Comparison of ENCODE assay signal across 9 mouse cellular contexts in genomic region chr6:51489787-51490186, GRCm38 (mm10). TPM values are rescaled to one million over a fixed set of nuclear protein-coding genes. Genes with fewer than 3 reads are reported as not detected.
A peak's percentile ranks its signal among the peaks of the same experiment; 100 is the strongest.
DNase-seq lines count a peak whose midpoint lies in the region; ATAC-seq and TF ChIP-seq lines count a peak whose summit lies in the region.
"Had no signal": no experiment of that assay in that cellular context is flagged by ENCODE, and none has a peak within 500 bp of the region (broad histone marks: within the 10 kb centered on the region; RNA-seq: fewer than 3 reads in every experiment).

No protein-coding gene starts in this region.

- DNase-seq in liver, result peak; percentile 29
- DNase-seq in liver, embryonic 11.5 days (ENCODE audit: low spot score), result no peak
- peak; percentile 68 to 83 for DNase-seq in cerebellum, postnatal 14 days
- no peak for DNase-seq in liver, embryonic 14.5 days (ENCODE audit: low read depth in 3 of 3, low spot score in 3 of 3)
- DNase-seq in forebrain, postnatal 0 days, result no peak
- no peak for DNase-seq in spleen, postnatal 4 days (ENCODE audit: low spot score in 2 of 2)
- DNase-seq in left cerebral cortex, adult 8-10 months (ENCODE audit: low spot score in 2 of 2), result no peak

- TF ChIP-seq EP300 in liver, embryonic 14.5 days (IDR thresholded peaks at IDR 0.05; ENCODE audit: low read depth), result no peak

- no peak overlapping the region for H3K9ac ChIP-seq in liver, embryonic 11.5 days (ENCODE audit: low read depth, low read length)
- H3K9ac ChIP-seq in heart, embryonic 13.5 days, result no peak overlapping the region
- H3K9ac ChIP-seq in liver, embryonic 14.5 days (replicated peaks), result no peak overlapping the region
- no peak overlapping the region for H3K9ac ChIP-seq in forebrain, postnatal 0 days

- no peak overlapping the region for H3K4me3 ChIP-seq in liver, embryonic 11.5 days (ENCODE audit: low read depth, low read length)
- no peak overlapping the region for H3K4me3 ChIP-seq in heart, embryonic 13.5 days
- H3K4me3 ChIP-seq in liver, embryonic 14.5 days (ENCODE audit: insufficient read depth in 1 of 2, low read depth in 2 of 2, low read length in 2 of 2), result no peak overlapping the region
- H3K4me3 ChIP-seq in forebrain, postnatal 0 days (ENCODE audit: low read depth, low read length), result no peak overlapping the region
- H3K4me3 ChIP-seq: erythroblast, embryonic 14.5 days had no signal

- H3K4me1 ChIP-seq in liver, embryonic 11.5 days (replicated peaks; ENCODE audit: control insufficient read depth, insufficient read depth, low read length), result peaks cover 10% of the 10 kb centered on the region; the same call in 1 of the 2 replicates
- peaks cover 28% of the 10 kb centered on the region for H3K4me1 ChIP-seq in heart, embryonic 13.5 days
- peaks cover 0 to 7% of the 10 kb centered on the region in 2 experiments; a peak in 2 of 4 replicates for H3K4me1 ChIP-seq in liver, embryonic 14.5 days (replicated peaks; ENCODE audit: control insufficient read depth in 2 of 2, insufficient read depth in 2 of 2, low read length in 1 of 2)
- no peaks in the 10 kb centered on the region for H3K4me1 ChIP-seq in forebrain, postnatal 0 days (ENCODE audit: insufficient read depth)

- ATAC-seq in liver, embryonic 11.5 days (replicated peaks; ENCODE audit: low FRiP score), result no peak
- no peak for ATAC-seq in heart, embryonic 13.5 days (ENCODE audit: extremely low read depth, insufficient number of reproducible peaks, low FRiP score, low TSS enrichment)
- 0 out of 2 replicates have a peak, but pooled peaks have one; percentile 23 for ATAC-seq in liver, embryonic 14.5 days (ENCODE audit: insufficient read depth)
- ATAC-seq in forebrain, postnatal 0 days, result no peak

- no peak overlapping the region for H3K27ac ChIP-seq in liver, embryonic 11.5 days (ENCODE audit: low read depth, low read length)
- peak overlapping the region; percentile 57 for H3K27ac ChIP-seq in heart, embryonic 13.5 days (replicated peaks)
- no peak overlapping the region for H3K27ac ChIP-seq in liver, embryonic 14.5 days
- H3K27ac ChIP-seq in forebrain, postnatal 0 days (ENCODE audit: low read depth, low read length), result no peak overlapping the region

- WGBS in liver, embryonic 11.5 days, result 60% methylated on average over 2 of the region's 2 CpGs
- 24% methylated on average over 2 of the region's 2 CpGs for WGBS in heart, embryonic 13.5 days
- WGBS in liver, embryonic 14.5 days (ENCODE audit: insufficient replicate concordance), result 62% methylated on average over 2 of the region's 2 CpGs
- WGBS in forebrain, postnatal 0 days, result 67% methylated on average over 2 of the region's 2 CpGs

- H3K9me3 ChIP-seq in liver, embryonic 11.5 days (ENCODE audit: control insufficient read depth, low read length), result no peaks in the 10 kb centered on the region
- H3K9me3 ChIP-seq in heart, embryonic 13.5 days, result peaks cover 6% of the 10 kb centered on the region
- H3K9me3 ChIP-seq in liver, embryonic 14.5 days (ENCODE audit: control insufficient read depth, low read length), result no peaks in the 10 kb centered on the region
- no peaks in the 10 kb centered on the region for H3K9me3 ChIP-seq in forebrain, postnatal 0 days (ENCODE audit: low read length)

- no peaks in the 10 kb centered on the region for H3K27me3 ChIP-seq in liver, embryonic 11.5 days (replicated peaks; ENCODE audit: control insufficient read depth, insufficient read depth, low read length)
- H3K27me3 ChIP-seq in heart, embryonic 13.5 days (replicated peaks), result no peaks in the 10 kb centered on the region
- H3K27me3 ChIP-seq in liver, embryonic 14.5 days (ENCODE audit: control insufficient read depth, insufficient read depth, low read length), result no peaks in the 10 kb centered on the region
- H3K27me3 ChIP-seq in forebrain, postnatal 0 days (ENCODE audit: insufficient read depth, low read length), result no peaks in the 10 kb centered on the region

- no peak overlapping the region for H3K4me2 ChIP-seq in liver, embryonic 11.5 days
- no peak overlapping the region for H3K4me2 ChIP-seq in heart, embryonic 13.5 days
- H3K4me2 ChIP-seq in liver, embryonic 14.5 days (ENCODE audit: low read depth), result no peak overlapping the region
- H3K4me2 ChIP-seq in forebrain, postnatal 0 days (ENCODE audit: low read depth), result no peak overlapping the region

- H3K36me3 ChIP-seq in liver, embryonic 11.5 days (ENCODE audit: control insufficient read depth, insufficient read depth, low read length), result no peaks in the 10 kb centered on the region
- H3K36me3 ChIP-seq in heart, embryonic 13.5 days, result peaks cover 5% of the 10 kb centered on the region
- H3K36me3 ChIP-seq in liver, embryonic 14.5 days (replicated peaks; ENCODE audit: control insufficient read depth, insufficient read depth, low read depth), result no peaks in the 10 kb centered on the region
- peaks cover under 1% of the 10 kb centered on the region; the same call in 1 of the 2 replicates for H3K36me3 ChIP-seq in forebrain, postnatal 0 days (ENCODE audit: insufficient read depth)

- no peak for TF ChIP-seq CTCF in liver, embryonic 14.5 days (IDR thresholded peaks at IDR 0.05; ENCODE audit: low read depth)
- no peak for TF ChIP-seq CTCF in forebrain, postnatal 0 days (IDR thresholded peaks at IDR 0.05; ENCODE audit: low read depth)

RNA-seq across cellular contexts. Expression of gene Cbx3, which starts 19.6 kb away (rescaled TPM):
- 468 and 477 TPM in 2 replicates for polyA plus RNA-seq in liver, embryonic 11.5 days (2014; fragmentation: Nextera tagmentation; extraction: Ambion mirVana)
- polyA plus RNA-seq in heart, embryonic 13.5 days (2015; fragmentation: Nextera tagmentation; extraction: Ambion mirVana), result 320 and 353 TPM in 2 replicates
- polyA plus RNA-seq in liver, embryonic 14.5 days (2012; rRNA removed), result 25.8 and 50.6 TPM in 2 replicates
- polyA plus RNA-seq in liver, embryonic 14.5 days (2014; fragmentation: Nextera tagmentation; extraction: Ambion mirVana), result 264 and 269 TPM in 2 replicates
- total RNA-seq in forebrain, postnatal 0 days (2014; rRNA removed), result 213 and 227 TPM in 2 replicates
- 514 and 653 TPM in 2 replicates for polyA plus RNA-seq in forebrain, postnatal 0 days (2015; fragmentation: Nextera tagmentation; extraction: Ambion mirVana)
- 100 to 1,000 TPM; 125 to 141 (median 133) TPM for total RNA-seq in left cerebral cortex, adult 8-10 months (2022)

RNA-seq across cellular contexts. Expression of gene Hnrnpa2b1, which starts 20.1 kb away (rescaled TPM):
- polyA plus RNA-seq in liver, embryonic 11.5 days (2014; fragmentation: Nextera tagmentation; extraction: Ambion mirVana), result 1,403 and 1,404 TPM in 2 replicates
- 1,097 and 1,199 TPM in 2 replicates for polyA plus RNA-seq in heart, embryonic 13.5 days (2015; fragmentation: Nextera tagmentation; extraction: Ambion mirVana)
- 353 and 684 TPM in 2 replicates for polyA plus RNA-seq in liver, embryonic 14.5 days (2012; rRNA removed)
- 462 and 503 TPM in 2 replicates for polyA plus RNA-seq in liver, embryonic 14.5 days (2014; fragmentation: Nextera tagmentation; extraction: Ambion mirVana)
- total RNA-seq in forebrain, postnatal 0 days (2014; rRNA removed), result 328 and 431 TPM in 2 replicates
- polyA plus RNA-seq in forebrain, postnatal 0 days (2015; fragmentation: Nextera tagmentation; extraction: Ambion mirVana), result 803 and 955 TPM in 2 replicates
- 100 to 1,000 TPM; 357 to 475 (median 406) TPM for total RNA-seq in left cerebral cortex, adult 8-10 months (2022)

RNA-seq across cellular contexts. Expression of gene Snx10, which starts 33.9 kb away (rescaled TPM):
- 8.5 and 11.1 TPM in 2 replicates for polyA plus RNA-seq in liver, embryonic 11.5 days (2014; fragmentation: Nextera tagmentation; extraction: Ambion mirVana)
- 16.5 and 16.6 TPM in 2 replicates for polyA plus RNA-seq in heart, embryonic 13.5 days (2015; fragmentation: Nextera tagmentation; extraction: Ambion mirVana)
- polyA plus RNA-seq in liver, embryonic 14.5 days (2012; rRNA removed), result 1.2 and 2.0 TPM in 2 replicates
- 6.4 and 6.7 TPM in 2 replicates for polyA plus RNA-seq in liver, embryonic 14.5 days (2014; fragmentation: Nextera tagmentation; extraction: Ambion mirVana)
- 76.3 and 96.5 TPM in 2 replicates for total RNA-seq in forebrain, postnatal 0 days (2014; rRNA removed)
- polyA plus RNA-seq in forebrain, postnatal 0 days (2015; fragmentation: Nextera tagmentation; extraction: Ambion mirVana), result 78.4 and 92.6 TPM in 2 replicates
- total RNA-seq in left cerebral cortex, adult 8-10 months (2022), result 100 to 1,000 TPM in 3 of 4 experiments, 10 to 100 TPM in 1; 98.8 to 113 (median 110) TPM
- polyA plus RNA-seq: erythroblast, embryonic 14.5 days had no signal

RNA-seq across cellular contexts. Expression of gene Nfe2l3, which starts 57.3 kb away (rescaled TPM):
- polyA plus RNA-seq in liver, embryonic 11.5 days (2014; fragmentation: Nextera tagmentation; extraction: Ambion mirVana), result 0.36 and 0.99 TPM in 2 replicates
- polyA plus RNA-seq in heart, embryonic 13.5 days (2015; fragmentation: Nextera tagmentation; extraction: Ambion mirVana), result 3.0 and 3.1 TPM in 2 replicates
- polyA plus RNA-seq in liver, embryonic 14.5 days (2012; rRNA removed), result 0.11 and 0.13 TPM in 2 replicates
- polyA plus RNA-seq in liver, embryonic 14.5 days (2014; fragmentation: Nextera tagmentation; extraction: Ambion mirVana), result 0.10 and 0.20 TPM in 2 replicates
- 15.0 and 29.2 TPM in 2 replicates for total RNA-seq in forebrain, postnatal 0 days (2014; rRNA removed)
- polyA plus RNA-seq in forebrain, postnatal 0 days (2015; fragmentation: Nextera tagmentation; extraction: Ambion mirVana), result 11.4 and 11.7 TPM in 2 replicates
- 1 to 10 TPM; 2.8 to 5.7 (median 4.5) TPM for total RNA-seq in left cerebral cortex, adult 8-10 months (2022)
- polyA plus RNA-seq: erythroblast, embryonic 14.5 days had no signal

Comparison
In these comparisons a context has a peak if more than half of its experiments do, and no peak if none do; other contexts are left out.
1. DNase-seq: peak in liver (single experiment) and cerebellum, postnatal 14 days (2 of 2); none in liver, embryonic 11.5 days (single experiment), liver, embryonic 14.5 days (0 of 3), forebrain, postnatal 0 days (single experiment), spleen, postnatal 4 days (0 of 2) and left cerebral cortex, adult 8-10 months (0 of 2).